Comparison of ENCODE assay signal across 7 mouse cellular contexts in the genomic region with DNA sequence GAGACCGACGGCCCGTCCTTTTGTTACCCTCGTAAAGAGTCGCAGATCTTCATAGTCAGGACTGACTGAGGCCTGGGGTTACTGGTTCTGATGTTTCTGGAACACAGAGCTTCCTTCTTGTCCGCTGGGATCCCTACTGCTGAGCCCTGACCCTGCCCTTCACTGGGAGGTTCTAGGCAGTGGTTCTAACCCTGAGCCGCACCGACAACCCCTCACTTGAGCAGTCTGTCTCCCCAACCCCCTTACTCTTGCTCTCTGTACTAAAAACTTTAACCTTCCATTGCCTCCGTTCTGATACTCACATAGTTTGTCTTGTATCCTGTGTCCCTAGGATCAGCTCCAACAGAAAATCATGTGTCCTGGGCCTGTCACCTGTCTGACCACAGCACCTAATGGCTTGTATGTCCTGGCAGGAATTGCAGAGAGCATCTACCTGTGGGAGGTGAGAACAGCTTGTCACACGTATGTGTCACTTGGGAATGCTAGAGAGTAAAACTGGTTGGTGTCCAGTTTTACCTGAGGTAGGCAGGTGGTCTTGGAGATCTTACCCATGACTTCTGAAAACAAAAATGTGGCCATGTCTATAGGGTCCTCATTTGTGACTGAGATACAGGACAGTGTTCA. TPM values are rescaled to one million over a fixed set of nuclear protein-coding genes. Genes with fewer than 3 reads are reported as not detected.
DNase-seq lines count a peak whose midpoint lies in the region; ATAC-seq and TF ChIP-seq lines count a peak whose summit lies in the region.

No protein-coding gene starts in this region.

- peak overlapping the region; percentile 81 for H3K9ac ChIP-seq in lung, embryonic 16.5 days (ENCODE audit: low read length)
- H3K9ac ChIP-seq in forebrain, embryonic 11.5 days (ENCODE audit: low read length): peak overlapping the region; percentile 82
- peak overlapping the region; percentile 85 for H3K9ac ChIP-seq in limb, embryonic 11.5 days (ENCODE audit: low read length)

- peak overlapping the region; percentile 53 for H3K4me2 ChIP-seq in lung, embryonic 16.5 days (ENCODE audit: low read depth, low read length)
- peak overlapping the region; percentile 80 for H3K4me2 ChIP-seq in forebrain, embryonic 11.5 days (ENCODE audit: low read depth, low read length, severe bottlenecking)
- peak overlapping the region; percentile 83 for H3K4me2 ChIP-seq in limb, embryonic 11.5 days (ENCODE audit: low read depth, severe bottlenecking)

- WGBS in lung, embryonic 16.5 days: 6% methylated on average over 10 of the region's 10 CpGs
- 16% methylated on average over 10 of the region's 10 CpGs for WGBS in forebrain, embryonic 11.5 days
- 15% methylated on average over 10 of the region's 10 CpGs for WGBS in limb, embryonic 11.5 days
- WGBS in small intestine, adult 2 months: 9% methylated on average over 10 of the region's 10 CpGs

- TF ChIP-seq CTCF in small intestine, adult 2 months (IDR thresholded peaks at IDR 0.05; ENCODE audit: extremely low read depth, insufficient read length, insufficient replicate concordance, low read depth, low read length): no peak

- H3K9me3 ChIP-seq in lung, embryonic 16.5 days (ENCODE audit: control insufficient read depth, low read length): no peaks in the 10 kb centered on the region
- no peaks in the 10 kb centered on the region for H3K9me3 ChIP-seq in forebrain, embryonic 11.5 days (ENCODE audit: control insufficient read depth, low read length)
- no peaks in the 10 kb centered on the region for H3K9me3 ChIP-seq in limb, embryonic 11.5 days (ENCODE audit: control insufficient read depth, low read length)

- no peaks in the 10 kb centered on the region for H3K27me3 ChIP-seq in lung, embryonic 16.5 days (ENCODE audit: control insufficient read depth, insufficient read depth, low read depth, low read length)
- no peaks in the 10 kb centered on the region for H3K27me3 ChIP-seq in forebrain, embryonic 11.5 days (ENCODE audit: control insufficient read depth, insufficient read depth, low read length)
- H3K27me3 ChIP-seq in limb, embryonic 11.5 days (ENCODE audit: control insufficient read depth, insufficient read depth, low read length): no peaks in the 10 kb centered on the region
- no peaks in the 10 kb centered on the region for H3K27me3 ChIP-seq in small intestine, adult 2 months (ENCODE audit: control insufficient read depth, insufficient read depth, low read length)

- peaks cover 16% of the 10 kb centered on the region for H3K4me1 ChIP-seq in lung, embryonic 16.5 days (replicated peaks; ENCODE audit: control insufficient read depth, insufficient read depth, low read length)
- peaks cover 8% of the 10 kb centered on the region for H3K4me1 ChIP-seq in forebrain, embryonic 11.5 days (replicated peaks; ENCODE audit: control insufficient read depth, insufficient read depth, low read length)
- H3K4me1 ChIP-seq in limb, embryonic 11.5 days (ENCODE audit: control insufficient read depth, insufficient read depth, low read length): peaks cover 12% of the 10 kb centered on the region
- H3K4me1 ChIP-seq in small intestine, adult 2 months (ENCODE audit: control insufficient read depth, insufficient read depth, insufficient read length, low read length): peaks cover 2% of the 10 kb centered on the region

- peak overlapping the region; percentile 83 for H3K4me3 ChIP-seq in lung, embryonic 16.5 days (ENCODE audit: low read length)
- H3K4me3 ChIP-seq in forebrain, embryonic 11.5 days (ENCODE audit: low read depth, low read length): peak overlapping the region; percentile 95
- H3K4me3 ChIP-seq in limb, embryonic 11.5 days (ENCODE audit: low read depth, low read length): peak overlapping the region; percentile 99
- peak overlapping the region; percentile 86 for H3K4me3 ChIP-seq in small intestine, adult 2 months (ENCODE audit: low read depth, low read length)

- no peak for TF ChIP-seq POLR2A in small intestine, adult 2 months (IDR thresholded peaks at IDR 0.05; ENCODE audit: low read depth, low read length)

- no peak for DNase-seq in lung, postnatal 14 days
- DNase-seq in forebrain, embryonic 11.5 days (ENCODE audit: low spot score): no peak
- no peak for DNase-seq in limb, embryonic 11.5 days (ENCODE audit: low spot score)
- DNase-seq in retina, postnatal 1 day: no peak
- DNase-seq in thymus, postnatal 14 days: no peak

- ATAC-seq in lung, embryonic 16.5 days (ENCODE audit: low read depth): no peak
- ATAC-seq in forebrain, embryonic 11.5 days (replicated peaks; ENCODE audit: low FRiP score): no peak
- no peak for ATAC-seq in limb, embryonic 11.5 days (ENCODE audit: insufficient number of reproducible peaks, low FRiP score, low TSS enrichment, low read depth)

- H3K27ac ChIP-seq in lung, embryonic 16.5 days (ENCODE audit: low read length): no peak overlapping the region; the same call in 1 of the 2 replicates
- H3K27ac ChIP-seq in forebrain, embryonic 11.5 days (ENCODE audit: low read depth, low read length): no peak overlapping the region
- 0 out of 2 replicates have a peak overlapping the region, but pooled peaks have one; percentile 68 for H3K27ac ChIP-seq in limb, embryonic 11.5 days (replicated peaks; ENCODE audit: low read depth, low read length)
- H3K27ac ChIP-seq in small intestine, adult 2 months (ENCODE audit: insufficient read depth, low read depth, low read length): no peak overlapping the region

- peaks cover 20% of the 10 kb centered on the region for H3K36me3 ChIP-seq in lung, embryonic 16.5 days (ENCODE audit: control insufficient read depth, insufficient read depth, low read length)
- H3K36me3 ChIP-seq in forebrain, embryonic 11.5 days (ENCODE audit: control insufficient read depth, insufficient read depth, low read length): peaks cover 7% of the 10 kb centered on the region; the same call in 1 of the 2 replicates
- H3K36me3 ChIP-seq in limb, embryonic 11.5 days (ENCODE audit: control insufficient read depth, insufficient read depth, low read length): peaks cover 22% of the 10 kb centered on the region
- peaks cover 19% of the 10 kb centered on the region for H3K36me3 ChIP-seq in small intestine, adult 2 months (ENCODE audit: control insufficient read depth, insufficient read depth, low read length)

RNA-seq across cellular contexts. Expression of gene Wdr18, which starts 0.8 kb away (rescaled TPM):
- polyA plus RNA-seq in lung, embryonic 16.5 days (2015; fragmentation: Nextera tagmentation; extraction: Ambion mirVana): 76.7 and 83.0 TPM in 2 replicates
- 111 and 112 TPM in 2 replicates for polyA plus RNA-seq in forebrain, embryonic 11.5 days (2014; fragmentation: Nextera tagmentation; extraction: Ambion mirVana)
- polyA plus RNA-seq in limb, embryonic 11.5 days (2014; fragmentation: Nextera tagmentation; extraction: Ambion mirVana): 141 and 144 TPM in 2 replicates
- polyA plus RNA-seq in small intestine, adult 2 months (2012; rRNA removed): 34.8 and 44.6 TPM in 2 replicates

RNA-seq across cellular contexts. Expression of gene Grin3b, which starts 9.7 kb away (rescaled TPM):
- 0.25 and 0.75 TPM in 2 replicates for polyA plus RNA-seq in lung, embryonic 16.5 days (2015; fragmentation: Nextera tagmentation; extraction: Ambion mirVana)
- 0.29 and 0.33 TPM in 2 replicates for polyA plus RNA-seq in forebrain, embryonic 11.5 days (2014; fragmentation: Nextera tagmentation; extraction: Ambion mirVana)
- polyA plus RNA-seq in limb, embryonic 11.5 days (2014; fragmentation: Nextera tagmentation; extraction: Ambion mirVana): 0.23 and 0.41 TPM in 2 replicates
- polyA plus RNA-seq in small intestine, adult 2 months (2012; rRNA removed): not detected in 2 replicates

RNA-seq across cellular contexts. Expression of gene Tmem259, which starts 23.3 kb away (rescaled TPM):
- 7.3 and 9.0 TPM in 2 replicates for polyA plus RNA-seq in lung, embryonic 16.5 days (2015; fragmentation: Nextera tagmentation; extraction: Ambion mirVana)
- polyA plus RNA-seq in forebrain, embryonic 11.5 days (2014; fragmentation: Nextera tagmentation; extraction: Ambion mirVana): 17.8 and 18.6 TPM in 2 replicates
- polyA plus RNA-seq in limb, embryonic 11.5 days (2014; fragmentation: Nextera tagmentation; extraction: Ambion mirVana): 15.7 and 15.9 TPM in 2 replicates
- polyA plus RNA-seq in small intestine, adult 2 months (2012; rRNA removed): 225 and 441 TPM in 2 replicates

RNA-seq across cellular contexts. Expression of gene Cnn2, which starts 27.6 kb away (rescaled TPM):
- 401 and 405 TPM in 2 replicates for polyA plus RNA-seq in lung, embryonic 16.5 days (2015; fragmentation: Nextera tagmentation; extraction: Ambion mirVana)
- 160 and 182 TPM in 2 replicates for polyA plus RNA-seq in forebrain, embryonic 11.5 days (2014; fragmentation: Nextera tagmentation; extraction: Ambion mirVana)
- 250 and 255 TPM in 2 replicates for polyA plus RNA-seq in limb, embryonic 11.5 days (2014; fragmentation: Nextera tagmentation; extraction: Ambion mirVana)
- 49.9 and 72.8 TPM in 2 replicates for polyA plus RNA-seq in small intestine, adult 2 months (2012; rRNA removed)

RNA-seq across cellular contexts. Expression of gene Arid3a, which starts 33.9 kb away (rescaled TPM):
- 4.1 and 4.8 TPM in 2 replicates for polyA plus RNA-seq in lung, embryonic 16.5 days (2015; fragmentation: Nextera tagmentation; extraction: Ambion mirVana)
- 5.4 and 6.6 TPM in 2 replicates for polyA plus RNA-seq in forebrain, embryonic 11.5 days (2014; fragmentation: Nextera tagmentation; extraction: Ambion mirVana)
- polyA plus RNA-seq in limb, embryonic 11.5 days (2014; fragmentation: Nextera tagmentation; extraction: Ambion mirVana): 11.8 and 12.9 TPM in 2 replicates
- polyA plus RNA-seq in small intestine, adult 2 months (2012; rRNA removed): 10.7 and 23.9 TPM in 2 replicates

Comparison
In these comparisons a context has a peak if more than half of its experiments do, and no peak if none do; other contexts are left out.
1. RNA of gene Tmem259, which starts 23.3 kb away (polyA plus RNA-seq): 225 to 441 TPM in small intestine, adult 2 months; 17.8 to 18.6 TPM in forebrain, embryonic 11.5 days, 15.7 to 15.9 TPM in limb, embryonic 11.5 days and 7.3 to 9.0 TPM in lung, embryonic 16.5 days; every median in the first group is over 10 times any median in the second.
2. Peak in every context shown above with its lines, with median percentiles within 50 percentile points of each other: H3K4me2 ChIP-seq, H3K4me3 ChIP-seq and H3K9ac ChIP-seq.